Mouse (Mus musculus) cerebellum, adult 9-10 months (tissue): ENCODE measurements at regions not wholly inside any gene's neighbourhood (a gene's known extent, or its start where the extent isn't known, plus 50 kb on each side); places are given as distances from the start of the nearest gene placed in this dataset.

Experiments
- DNase-seq: peaks from one replicate; pipeline ENCODE4 v3.0.0; 2022

DNA sequence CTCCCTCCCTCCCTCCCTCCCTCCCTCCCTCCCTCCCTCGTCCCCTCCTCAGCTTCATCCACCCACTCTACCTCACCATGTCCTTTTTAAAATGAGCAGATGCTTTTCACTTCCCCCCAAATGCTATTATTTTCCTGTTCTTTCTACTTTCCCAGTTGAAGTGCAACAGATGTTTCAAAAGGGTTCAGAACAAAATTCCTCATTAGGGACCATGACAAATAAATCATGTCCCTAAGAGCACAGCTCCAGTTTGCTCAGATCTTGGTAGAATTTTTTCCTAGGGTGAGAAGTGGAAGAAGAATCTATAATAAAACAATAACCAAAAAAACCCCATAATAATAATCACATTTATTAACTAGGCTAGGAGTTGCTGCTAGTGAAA lies 323.5 kb downstream of the Etaa1 start:
- no peak for DNase-seq

DNA sequence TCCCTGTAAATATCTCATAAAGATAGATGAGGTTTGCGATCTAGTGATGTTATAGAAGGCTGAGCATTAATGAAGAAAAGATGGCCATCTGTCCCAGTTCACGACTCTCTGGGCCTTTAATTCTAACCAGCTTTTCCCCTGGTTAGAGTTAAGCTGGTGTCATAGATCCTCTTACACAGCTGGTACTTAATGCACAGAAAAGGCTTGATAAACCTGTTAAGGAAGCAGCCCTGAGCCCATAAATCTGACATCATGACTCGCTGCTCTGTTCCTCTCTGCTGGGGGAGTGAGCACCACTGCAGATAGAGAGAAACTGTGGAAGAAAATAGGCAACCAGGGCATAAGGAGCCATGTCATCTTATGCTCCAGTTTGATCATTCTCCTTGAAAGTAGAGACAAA lies 316.5 kb downstream of the Etaa1 start:
- no peak for DNase-seq

DNA sequence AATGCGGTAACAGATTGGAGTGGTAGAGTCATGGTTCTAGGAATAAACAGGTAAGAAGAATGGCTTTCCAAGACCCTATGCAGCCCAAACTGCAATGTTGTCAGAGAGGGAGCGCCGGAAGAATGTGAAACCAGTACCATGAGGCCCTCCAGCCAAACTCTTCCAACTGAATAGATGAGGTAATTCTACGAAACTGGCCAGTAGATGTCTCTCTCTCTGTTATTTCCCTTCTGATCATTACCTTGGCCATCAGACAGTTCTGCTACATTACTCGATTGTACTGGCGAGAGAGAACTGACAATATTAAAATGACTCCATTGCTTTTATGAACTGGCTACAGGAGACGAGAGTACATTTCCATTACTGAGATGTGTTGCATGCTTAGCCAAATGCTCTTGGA lies 313.8 kb downstream of the Etaa1 start:
- DNase-seq: peak; percentile 10

DNA sequence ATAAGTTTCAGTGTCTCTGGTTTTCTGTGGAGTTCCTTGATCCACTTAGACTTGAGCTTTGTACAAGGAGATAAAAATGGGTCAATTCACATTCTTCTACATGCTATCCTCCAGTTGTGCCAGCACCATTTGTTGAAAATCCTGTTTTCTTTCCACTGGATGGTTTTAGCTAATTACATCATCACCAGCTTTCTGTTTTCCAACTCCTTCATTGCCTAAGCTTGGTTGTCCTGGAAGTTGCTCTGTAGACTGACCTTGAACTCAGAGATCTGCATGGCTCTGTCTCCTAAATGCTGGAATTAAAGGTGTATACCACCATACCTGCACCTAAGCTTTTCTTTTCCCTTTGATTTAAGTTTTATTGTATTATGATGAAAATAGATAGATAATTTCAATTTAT lies 306.2 kb downstream of the Etaa1 start:
- no peak for DNase-seq

DNA sequence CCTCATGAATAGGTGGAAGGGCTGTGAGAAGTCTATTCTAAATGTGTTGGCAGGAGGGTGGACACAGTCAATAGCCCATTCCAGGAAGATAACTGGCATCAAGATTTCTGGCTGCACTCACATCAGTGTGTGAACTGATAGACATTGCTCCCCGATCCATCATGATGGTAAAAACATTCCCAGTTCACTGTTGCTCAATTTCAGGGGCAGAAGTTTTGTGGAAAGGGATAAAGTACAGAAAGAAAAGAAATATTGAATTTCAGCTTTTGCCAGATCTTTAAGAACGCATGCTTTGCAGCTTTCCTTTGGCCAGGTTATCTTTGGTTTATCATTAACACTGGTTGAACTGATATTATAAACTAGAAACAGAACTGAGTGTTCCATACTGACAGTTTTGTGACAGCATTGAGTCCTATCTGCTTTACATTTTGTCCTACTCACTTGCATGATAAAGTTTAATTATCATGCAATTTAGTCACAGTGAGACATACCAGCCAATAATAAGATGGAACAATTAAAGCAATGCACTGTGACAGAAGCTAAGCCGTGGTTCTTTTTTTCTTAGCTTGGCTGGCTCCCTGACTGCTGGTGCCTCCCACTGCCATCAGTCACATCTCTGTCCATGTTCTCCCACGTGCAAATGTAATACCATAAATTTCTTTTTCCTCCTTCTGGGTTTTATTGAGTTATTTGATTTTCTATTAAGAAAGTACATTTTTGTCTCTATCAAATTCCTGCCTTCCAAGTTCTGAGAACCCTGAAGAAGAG lies 302.1 kb downstream of the Etaa1 start:
- no peak for DNase-seq

DNA sequence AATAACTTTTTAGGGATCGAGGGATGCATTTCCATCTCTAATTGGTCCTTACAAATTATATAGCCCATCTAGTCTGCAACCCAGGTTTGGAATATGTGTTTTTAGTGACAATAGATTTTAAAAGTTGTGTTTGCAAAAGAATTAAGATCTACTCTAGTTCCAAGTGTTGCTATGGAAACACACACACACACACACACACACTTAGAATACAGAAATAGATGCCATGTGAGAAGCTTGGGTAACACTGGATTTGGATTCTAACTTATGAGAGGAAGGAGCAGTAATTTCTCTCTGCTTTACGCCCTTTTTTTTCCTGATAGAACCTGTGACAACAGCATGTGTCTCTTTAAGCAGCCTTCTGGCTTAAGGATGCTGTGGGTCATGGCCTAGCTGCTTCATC lies 297.8 kb downstream of the Etaa1 start:
- no peak for DNase-seq

DNA sequence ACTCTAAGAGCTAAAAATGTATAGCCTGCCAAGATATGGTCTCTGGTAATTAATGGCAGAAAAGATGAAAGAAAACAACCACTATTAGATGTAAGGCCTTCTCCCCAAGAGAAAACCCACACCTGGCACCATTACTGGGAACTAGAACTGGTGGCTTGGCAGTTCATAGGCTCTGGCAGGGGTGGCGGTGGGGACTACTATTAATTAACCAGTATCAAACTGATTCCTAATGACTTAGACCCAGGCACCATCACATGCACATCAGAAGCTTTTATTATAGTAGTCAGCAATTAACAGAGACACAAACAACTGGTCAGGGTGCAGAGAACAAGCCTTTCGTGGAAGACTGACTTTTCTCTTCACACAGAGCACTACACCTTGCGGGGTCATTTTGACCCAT lies 296.0 kb downstream of the Etaa1 start:
- DNase-seq: no peak

DNA sequence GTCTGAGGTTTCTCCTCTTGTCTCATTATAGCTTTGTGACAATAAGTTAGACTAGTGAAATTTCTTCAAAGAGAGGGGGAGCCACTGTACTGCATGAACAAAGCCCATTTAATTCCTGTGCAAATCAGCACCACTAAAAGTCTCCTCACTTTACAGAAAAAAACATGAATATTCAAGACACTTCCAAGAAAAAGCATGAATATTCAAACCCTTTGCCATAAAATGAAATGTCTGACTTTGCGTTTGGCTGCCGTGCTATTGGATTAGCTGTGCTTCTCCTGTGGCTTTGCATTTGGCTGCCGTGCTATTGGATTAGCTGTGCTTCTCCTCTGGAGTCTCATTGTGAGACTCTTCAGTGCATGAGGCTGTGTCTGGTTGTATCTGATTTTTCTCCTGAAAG lies 295.4 kb downstream of the Etaa1 start:
- no peak for DNase-seq

DNA sequence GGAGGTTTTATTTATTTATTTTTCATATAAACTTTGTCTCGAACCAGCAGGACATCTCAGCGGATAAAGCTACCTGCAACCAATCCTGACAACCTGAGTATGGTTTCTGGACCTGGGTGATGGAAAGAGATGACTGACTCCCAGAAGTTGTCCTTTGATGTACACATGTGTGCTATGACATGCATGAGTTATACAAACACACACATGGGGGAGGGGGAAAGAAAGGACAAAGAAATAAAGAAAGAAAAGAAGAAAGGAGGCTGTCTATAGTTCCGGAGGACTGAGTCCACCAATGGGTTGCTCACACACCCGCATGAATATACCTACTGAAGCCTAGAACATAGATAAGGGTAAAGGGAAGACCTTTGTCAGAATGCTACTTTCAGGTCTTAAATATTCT lies 295.0 kb downstream of the Etaa1 start:
- DNase-seq: no peak

DNA sequence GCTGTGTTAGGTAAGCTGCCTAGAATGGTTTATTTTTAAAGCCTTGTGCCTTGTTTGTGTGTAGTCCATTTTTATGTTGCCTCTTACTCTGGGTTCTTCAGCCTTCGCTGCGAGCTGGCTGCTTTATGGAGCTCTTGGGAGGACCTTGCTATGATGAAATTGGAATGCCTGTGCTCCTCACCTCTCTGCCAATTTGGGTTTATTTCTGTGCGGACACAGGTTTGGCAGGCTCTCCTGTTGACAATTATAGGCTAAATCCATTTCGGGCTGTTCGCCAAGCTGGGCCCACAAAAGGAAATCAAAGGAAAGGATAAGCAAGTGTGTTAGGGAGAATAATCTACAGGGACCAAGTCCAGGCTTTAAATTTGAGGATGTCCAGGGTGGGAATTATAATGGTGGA lies 289.8 kb downstream of the Etaa1 start:
- DNase-seq: peak; percentile 58

DNA sequence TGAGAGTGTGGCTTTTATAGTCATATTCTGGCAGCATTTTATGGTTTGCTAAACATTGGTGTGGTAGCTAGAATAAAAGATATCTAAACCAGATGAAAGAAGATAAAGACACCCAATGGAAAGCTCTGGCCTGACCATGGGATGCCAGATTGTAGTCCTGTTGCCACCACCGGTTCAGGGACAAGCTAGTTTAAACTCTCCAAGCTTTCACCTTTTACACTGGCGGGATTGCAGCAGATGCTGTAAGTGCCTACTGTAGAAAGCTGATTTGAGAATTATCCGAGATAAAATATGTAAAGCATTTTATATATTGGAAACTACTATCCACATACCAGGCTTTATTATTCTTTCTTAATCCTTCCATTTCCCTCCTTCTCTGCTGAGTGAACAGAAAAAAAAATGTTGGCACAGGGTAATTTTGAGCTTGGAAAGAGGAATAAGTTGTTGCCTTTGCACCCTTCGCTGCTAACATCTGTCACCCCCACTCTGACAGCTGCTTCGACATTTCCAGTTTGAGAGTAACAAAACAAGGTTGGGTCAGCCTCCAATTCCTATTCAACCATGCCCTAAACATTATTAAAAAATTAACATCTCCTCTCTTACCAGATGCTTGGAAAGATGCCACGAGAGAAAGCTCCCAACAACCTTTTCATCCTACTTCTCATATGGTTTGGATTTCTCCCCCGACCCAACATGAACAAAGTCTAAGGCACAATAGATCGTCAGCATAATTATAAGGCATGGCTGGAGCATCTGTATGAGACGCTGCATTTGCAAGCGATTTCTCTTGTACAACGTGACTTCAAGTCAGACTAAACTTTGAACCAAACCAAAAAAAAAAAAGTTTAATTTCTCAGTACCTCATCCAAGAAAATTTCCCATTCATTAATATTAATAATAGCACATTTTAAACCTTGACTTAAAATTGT lies 287.8 kb downstream of the Etaa1 start:
- no peak for DNase-seq

DNA sequence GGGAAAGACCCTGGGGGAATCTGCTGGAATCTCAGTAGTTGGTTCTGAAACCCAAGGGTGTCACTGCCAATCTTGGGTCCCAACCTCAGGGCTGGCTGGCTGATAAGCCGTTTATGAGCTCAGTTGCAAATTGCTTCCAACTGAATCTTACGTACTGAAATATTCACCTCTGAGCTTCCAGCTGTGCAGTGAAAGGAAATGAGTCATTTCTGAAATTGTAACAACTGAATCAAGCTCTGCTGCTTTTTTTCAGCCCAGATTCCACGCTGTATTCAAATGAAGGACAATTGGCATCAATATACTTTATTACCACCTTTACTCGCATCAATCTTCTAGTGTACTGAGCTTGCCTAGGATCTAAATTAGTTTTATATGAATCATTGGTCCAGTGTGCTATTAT lies 272.7 kb downstream of the Etaa1 start:
- no peak for DNase-seq

DNA sequence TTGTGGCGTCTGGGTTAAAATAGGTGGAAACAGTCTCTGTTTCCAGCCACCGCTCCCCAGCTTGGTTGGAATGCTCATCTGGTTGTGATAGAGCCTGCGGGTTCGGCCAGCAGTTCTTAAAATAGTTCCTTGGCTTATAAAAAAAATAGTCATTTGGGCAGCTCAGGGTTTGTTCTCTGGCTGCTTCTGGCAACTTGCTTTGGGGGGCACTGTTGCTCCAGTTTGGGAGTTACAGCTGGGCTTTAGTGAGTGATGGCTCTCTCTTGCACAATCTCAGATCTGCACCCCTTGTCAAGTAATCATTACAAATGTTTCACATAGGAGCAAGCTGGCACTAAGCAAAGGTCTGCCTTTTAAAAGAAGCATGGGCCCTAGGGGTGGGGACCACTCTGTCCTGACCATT lies 268.0 kb downstream of the Etaa1 start:
- peak; percentile 74 for DNase-seq

DNA sequence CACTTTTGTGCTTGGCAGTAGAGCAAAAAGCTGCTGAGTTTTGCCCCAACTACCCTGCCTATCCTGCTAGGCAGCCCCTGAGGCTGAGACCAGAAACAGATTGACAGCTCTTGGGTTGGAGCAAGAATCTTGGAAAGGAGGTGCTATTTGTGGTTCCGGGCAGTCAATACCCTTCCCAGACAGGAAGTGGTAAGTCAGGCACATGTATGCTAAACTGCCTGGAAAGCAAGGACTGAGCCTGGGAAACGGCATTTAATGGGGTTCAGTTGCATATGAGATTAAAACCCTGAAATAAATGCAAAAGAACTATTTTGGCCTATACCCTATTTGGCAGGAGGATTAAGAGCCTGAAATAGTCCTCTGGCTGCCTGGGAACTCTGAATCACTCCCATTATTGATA lies 266.9 kb downstream of the Etaa1 start:
- no peak for DNase-seq

DNA sequence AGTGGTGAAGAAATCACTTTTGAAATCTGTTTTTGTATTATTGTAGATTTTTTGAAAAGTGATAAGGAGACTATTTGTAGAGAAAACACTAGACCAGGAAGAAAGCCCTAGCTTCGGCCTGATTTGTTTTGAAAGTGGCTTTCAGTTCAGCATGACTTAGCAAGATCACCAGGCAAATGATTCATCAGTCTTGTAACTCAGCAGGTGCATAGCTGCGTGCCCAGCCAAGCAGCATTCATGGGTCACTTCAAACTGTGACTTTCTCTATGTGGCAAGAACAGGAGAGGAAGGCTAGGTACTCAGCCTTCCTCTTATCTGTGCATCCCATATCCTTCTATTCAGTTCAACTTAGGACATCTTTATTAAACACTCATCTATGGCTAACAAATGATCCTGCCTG lies 259.5 kb downstream of the Etaa1 start:
- DNase-seq: peak; percentile 12

DNA sequence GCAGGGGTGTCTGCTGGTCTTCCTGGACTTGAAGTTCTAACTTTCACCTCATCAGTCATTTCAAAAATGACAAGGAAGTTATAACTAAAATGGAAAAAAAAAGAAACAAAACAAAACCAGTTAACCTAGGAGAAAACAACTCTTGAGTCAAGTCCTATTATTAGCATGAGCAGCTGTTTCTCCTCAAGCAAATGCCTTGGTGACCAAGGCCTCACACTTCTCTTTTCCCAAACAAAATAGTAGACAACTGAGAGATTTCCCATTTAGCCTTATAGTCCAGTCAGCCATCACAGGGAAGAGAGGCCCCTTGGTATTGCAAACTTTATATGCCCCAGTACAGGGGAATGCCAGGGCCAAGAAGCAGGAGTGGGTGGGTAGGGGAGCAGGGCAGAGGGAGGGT lies 244.9 kb downstream of the Etaa1 start:
- no peak for DNase-seq

DNA sequence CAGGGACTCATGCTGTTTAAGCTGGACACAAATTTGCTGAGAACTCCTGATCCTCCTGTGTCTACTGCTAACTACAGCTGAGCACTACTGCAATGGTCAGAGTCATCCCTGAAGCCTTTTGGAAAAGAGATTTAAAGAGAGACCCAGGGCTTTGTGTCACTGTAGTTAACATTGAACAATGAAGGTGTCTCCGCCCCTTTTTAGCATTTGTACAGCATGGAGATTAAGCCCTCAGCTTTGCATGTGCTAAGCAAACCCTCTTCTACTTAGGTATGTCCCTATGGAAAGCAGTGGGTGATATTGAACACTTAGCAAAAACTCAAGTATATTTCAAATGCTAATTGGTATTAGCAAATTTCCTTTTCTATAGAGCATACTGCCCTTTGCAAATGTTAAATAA lies 231.6 kb downstream of the Etaa1 start:
- DNase-seq: no peak

DNA sequence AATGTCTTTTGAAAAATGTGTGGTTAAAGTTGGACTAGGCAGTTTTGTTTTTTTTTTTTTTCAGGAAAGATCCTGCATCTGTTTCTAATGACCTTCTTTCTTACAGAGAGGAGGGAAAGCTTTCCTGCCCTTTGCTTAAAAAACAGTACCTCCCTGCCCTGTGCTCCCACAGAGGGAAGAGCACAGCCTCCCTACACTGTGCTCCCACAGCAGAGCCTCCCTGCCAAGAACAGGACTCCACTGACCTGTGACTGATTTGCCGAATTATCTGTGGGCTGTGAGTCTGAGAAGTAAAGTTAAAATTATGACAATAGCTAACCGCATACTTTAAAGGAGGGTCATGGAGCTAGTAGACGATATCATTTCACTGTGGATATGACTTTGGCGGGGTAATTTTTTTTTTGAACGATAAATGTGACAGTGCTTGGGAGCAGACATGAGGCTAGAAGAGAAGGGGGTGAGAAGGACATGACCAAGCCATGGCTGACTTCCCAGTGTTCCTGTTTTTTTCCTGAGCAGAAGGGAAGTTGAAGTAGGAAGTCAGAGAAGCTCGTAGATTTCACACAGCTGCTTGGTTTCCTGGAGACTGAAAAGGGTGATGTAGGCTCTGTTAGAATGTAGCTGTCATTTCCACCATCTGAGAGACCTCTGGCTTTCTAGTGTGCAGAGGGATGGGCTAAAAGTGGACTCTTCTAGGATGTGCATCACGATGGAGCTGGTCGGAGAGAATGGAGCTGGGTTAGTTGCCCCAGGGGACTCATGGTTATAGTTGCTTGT lies 226.2 kb downstream of the Etaa1 start:
- DNase-seq: no peak

DNA sequence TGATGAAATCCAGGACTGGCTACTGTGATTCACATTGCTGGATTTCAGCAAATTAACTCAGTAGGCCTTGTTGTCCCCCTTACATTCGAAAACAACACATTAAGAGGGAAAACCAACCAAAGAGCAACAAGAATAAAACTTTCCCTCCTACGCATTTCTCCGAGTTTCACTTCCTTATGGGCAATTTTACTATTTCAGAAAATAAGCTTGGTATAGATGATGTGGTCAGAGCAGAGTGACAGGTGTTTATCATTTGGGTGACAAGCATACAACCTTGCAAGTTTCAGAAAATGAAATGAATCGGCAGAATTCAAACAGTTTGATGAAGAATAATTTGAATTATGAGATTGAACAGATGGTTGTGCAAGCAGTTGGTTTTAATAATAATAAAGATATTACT lies 220.6 kb downstream of the Etaa1 start:
- DNase-seq: no peak

DNA sequence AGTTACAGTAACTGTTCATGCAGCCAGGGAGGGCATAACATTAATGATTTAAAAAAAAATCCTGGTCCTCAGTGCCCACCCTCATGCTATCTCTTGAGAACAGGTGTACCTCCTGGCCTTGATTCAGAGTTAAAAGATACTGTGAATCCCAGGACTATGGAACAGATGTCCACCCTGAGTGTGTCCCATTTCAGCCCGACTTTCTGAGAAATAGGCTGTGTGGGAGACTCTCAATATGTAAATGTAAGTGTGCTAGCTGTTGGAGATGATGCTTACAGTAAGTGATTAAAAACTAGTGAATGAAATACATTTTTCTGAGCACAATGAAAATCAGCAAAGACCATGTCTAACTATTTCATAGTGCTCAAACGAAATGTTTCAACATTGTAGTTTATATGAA lies 219.2 kb downstream of the Etaa1 start:
- no peak for DNase-seq

DNA sequence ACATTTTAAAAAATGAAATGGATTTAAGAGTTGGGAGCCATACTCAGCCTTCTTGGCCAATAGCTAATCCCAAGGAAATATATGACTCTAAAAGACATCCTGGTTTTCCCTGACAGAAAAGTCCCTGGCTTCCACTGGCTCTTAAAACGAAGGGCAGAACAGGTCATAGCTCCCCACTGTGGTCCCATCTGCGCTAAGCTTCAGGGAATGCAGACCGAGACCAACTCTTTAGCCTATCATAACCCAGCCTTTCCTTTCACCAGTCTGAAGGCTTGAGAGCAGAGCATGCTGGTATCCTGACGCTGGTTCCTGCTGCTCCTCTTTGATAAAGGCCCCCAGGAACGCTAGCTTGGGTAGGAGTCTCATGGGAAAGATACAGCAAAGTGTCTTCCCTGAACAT lies 214.8 kb downstream of the Etaa1 start:
- DNase-seq: peak; percentile 89

DNA sequence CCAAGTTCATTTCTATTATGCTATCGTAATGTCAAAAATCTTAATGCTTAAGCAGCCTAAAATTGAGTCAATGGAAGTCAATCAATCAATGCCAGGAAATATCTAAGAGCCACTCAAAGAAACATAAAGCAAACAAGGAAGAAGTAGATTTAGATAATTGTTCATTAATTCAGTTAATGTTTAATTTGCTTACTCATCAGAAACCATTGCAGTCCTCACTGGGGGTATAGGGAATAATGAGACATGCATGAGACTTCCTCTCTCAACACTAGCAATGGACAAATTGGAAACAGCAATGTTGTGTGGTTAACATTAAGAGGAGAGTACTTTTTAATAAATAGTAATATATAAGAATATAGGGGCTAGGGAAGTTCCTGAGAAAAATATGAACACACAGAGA lies 209.9 kb downstream of the Etaa1 start:
- DNase-seq: no peak

DNA sequence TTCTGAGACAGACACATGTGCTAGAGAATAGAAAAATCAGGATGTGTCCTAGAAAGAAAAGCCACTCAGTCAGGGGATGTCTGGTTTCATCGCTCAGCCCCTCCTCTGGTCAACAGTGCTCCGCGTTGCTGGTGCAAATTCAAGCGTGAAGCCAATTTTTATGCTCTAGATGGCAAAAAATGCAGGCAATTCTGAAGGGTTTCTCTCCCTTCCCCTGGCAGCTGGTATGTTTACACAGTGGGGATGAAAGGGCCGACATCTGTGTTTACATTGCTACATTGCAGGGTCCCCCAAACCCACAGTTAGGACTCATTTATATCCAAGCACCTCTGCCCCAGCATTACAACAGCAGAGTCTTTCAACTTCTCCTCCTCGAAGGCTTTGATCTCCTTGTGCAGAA lies 203.3 kb downstream of the Etaa1 start:
- no peak for DNase-seq

DNA sequence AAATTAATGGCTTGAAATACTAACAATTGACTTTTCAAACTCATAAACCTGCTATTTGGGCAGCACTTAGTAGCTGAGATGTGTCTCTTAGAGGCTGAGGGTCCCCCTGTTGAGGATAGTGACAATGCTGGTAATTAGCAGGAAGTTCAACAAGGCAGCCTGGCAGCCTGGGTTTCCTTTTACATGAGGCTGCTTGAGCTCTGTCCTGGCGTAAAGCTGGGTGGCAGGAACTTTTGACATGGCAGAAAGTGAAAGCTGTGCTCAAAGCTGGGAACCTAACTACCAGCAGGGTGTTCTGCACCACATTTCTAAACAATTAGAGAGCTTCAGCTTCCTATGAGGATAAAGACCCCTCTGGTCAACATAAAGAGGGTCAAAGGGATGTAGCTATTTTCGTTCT lies 194.5 kb downstream of the Etaa1 start:
- DNase-seq: no peak
